Mouse (Mus musculus) embryonic facial prominence, embryonic 11.5 days (tissue): ENCODE measurements around the gene Timm10. TPM values are rescaled to one million over a fixed set of nuclear protein-coding genes. Genes with fewer than 3 reads are reported as not detected.
A peak's percentile ranks its signal among the peaks of the same experiment; 100 is the strongest.

ENCODE experiments used
- ATAC-seq: fragments of 200-750 bp; cut with Nextera tagmentation; replicated peaks from 2 replicates; pipeline ENCODE4 v1.8.0; 2017; ENCODE audit warnings: low read depth; ENCODE audit not compliant: insufficient number of reproducible peaks, low FRiP score, low TSS enrichment
- DNase-seq: peaks from one replicate; pipeline ENCODE4 v3.0.0-alpha.2; 2015; ENCODE audit warnings: low spot score
- H3K27ac ChIP-seq: fragments of 300-500 bp; sonication (generic); replicated peaks from 2 replicates; pipeline ENCODE4 v1.5.1; 2014; ENCODE audit warnings: mild to moderate bottlenecking, low read depth, low read length, control low read depth
- H3K27me3 ChIP-seq: fragments of 300-500 bp; sonication (generic); 2 replicates; pipeline ENCODE4 v1.6.1; 2014; ENCODE audit warnings: mild to moderate bottlenecking, low read length, moderate library complexity, mixed read lengths; ENCODE audit not compliant: control insufficient read depth, insufficient read depth
- H3K36me3 ChIP-seq: fragments of 300-500 bp; sonication (generic); replicated peaks from 2 replicates; pipeline ENCODE4 v1.6.1; 2014; ENCODE audit warnings: low read depth, mild to moderate bottlenecking, low read length, moderate library complexity, mixed read lengths; ENCODE audit not compliant: control insufficient read depth, insufficient read depth
- H3K4me1 ChIP-seq: fragments of 300-500 bp; sonication (generic); 2 replicates; pipeline ENCODE4 v1.6.1; 2014; ENCODE audit warnings: low read length, mixed read lengths; ENCODE audit not compliant: control insufficient read depth, insufficient read depth
- H3K4me2 ChIP-seq: fragments of 300-500 bp; sonication (generic); 2 replicates; pipeline ENCODE4 v1.6.1; 2014; ENCODE audit warnings: low read depth, mild to moderate bottlenecking, control low read depth, low read length, moderate library complexity
- H3K4me3 ChIP-seq: fragments of 300-500 bp; sonication (generic); 2 replicates; pipeline ENCODE4 v1.5.1; 2014; ENCODE audit warnings: low read depth, low read length, control low read depth
- H3K9ac ChIP-seq: fragments of 300-500 bp; sonication (generic); replicated peaks from 2 replicates; pipeline ENCODE4 v1.6.1; 2014; ENCODE audit warnings: mild to moderate bottlenecking, control low read depth, low read length
- H3K9me3 ChIP-seq: fragments of 300-500 bp; sonication (generic); replicated peaks from 2 replicates; pipeline ENCODE4 v1.6.1; 2016; ENCODE audit warnings: mild to moderate bottlenecking, low read length, inconsistent platforms, mixed read lengths; ENCODE audit not compliant: control insufficient read depth
- WGBS: fragments of 180-500 bp; shearing (Covaris S2); extraction: QIAGEN DNeasy Blood & Tissue Kit; methylation state at CpG from one replicate; pipeline ENCODE4 v1.1.7; 2014; 5-methylcytosine and 5-hydroxymethylcytosine counted together
- polyA plus RNA-seq: library from polyadenylated mRNA; unstranded; fragments of >200 nt; fragmentation: Nextera tagmentation; extraction: Ambion mirVana; gene quantifications from 2 replicates; pipeline ENCODE4 v1.2.1, GENCODE M21; 2014

The Timm10 gene
- polyA plus RNA-seq, 1 experiment from 2014 or later, result 45.9 TPM

- Histone ChIP-seq H3K4me1 (no peaks in the 10 kb centered on the region), H3K27ac (no peak overlapping the region), H3K4me3 (no peak overlapping the region), H3K9me3 (no peaks in the 10 kb centered on the region), H3K9ac (no peak overlapping the region), H3K4me2 (no peak overlapping the region), H3K27me3 (no peaks in the 10 kb centered on the region), H3K36me3 (no peaks in the 10 kb centered on the region)
- DNase-seq (peak; percentile 40), ATAC-seq (no peak)
- WGBS, result 37% methylated on average over 2 of the region's 2 CpGs
Measured at GRCm38 (mm10) chr2:84823237-84823636, 3.6 kb upstream of the Timm10 start.

- H3K9me3 ChIP-seq, result no peaks in the 10 kb centered on the region
- no peaks in the 10 kb centered on the region for H3K36me3 ChIP-seq
- H3K4me3 ChIP-seq, result peak overlapping the region; percentile 85
- H3K4me1 ChIP-seq, result no peaks in the 10 kb centered on the region
- no peaks in the 10 kb centered on the region for H3K27me3 ChIP-seq
- no peak overlapping the region for H3K27ac ChIP-seq
- peak overlapping the region; percentile 85 for H3K4me2 ChIP-seq
- WGBS, result under 1% methylated on average over 29 of the region's 29 CpGs
- peak; percentile 21 for DNase-seq
- peak overlapping the region; percentile 62 for H3K9ac ChIP-seq
- ATAC-seq, result peak; percentile 70; the same call in 1 of the 2 replicates
Measured at GRCm38 (mm10) chr2:84827283-84827920, 605 bp downstream of the Timm10 start.

- H3K4me1 ChIP-seq, result no peaks in the 10 kb centered on the region
- DNase-seq (peak; percentile 95), ATAC-seq (peak; percentile 56; the same call in 1 of the 2 replicates)
- no peaks in the 10 kb centered on the region for H3K27me3 ChIP-seq
- no peaks in the 10 kb centered on the region for H3K9me3 ChIP-seq
- no peaks in the 10 kb centered on the region for H3K36me3 ChIP-seq
- 36% methylated on average over 10 of the region's 10 CpGs for WGBS
- H3K27ac ChIP-seq, result no peak overlapping the region
- H3K4me3 ChIP-seq, result no peak overlapping the region
- 0 out of 2 replicates have a peak overlapping the region, but pooled peaks have one; percentile 29 for H3K9ac ChIP-seq
- H3K4me2 ChIP-seq, result no peak overlapping the region
Measured at GRCm38 (mm10) chr2:84831666-84832391, 5.0 kb downstream of the Timm10 start.

- no peak overlapping the region for H3K4me3 ChIP-seq
- H3K4me2 ChIP-seq, result no peak overlapping the region
- peaks cover 3% of the 10 kb centered on the region; the same call in 1 of the 2 replicates for H3K4me1 ChIP-seq
- H3K36me3 ChIP-seq, result no peaks in the 10 kb centered on the region
- 66% methylated on average over 8 of the region's 8 CpGs for WGBS
- H3K27ac ChIP-seq, result no peak overlapping the region
- ATAC-seq (no peak), DNase-seq (no peak)
- no peaks in the 10 kb centered on the region for H3K9me3 ChIP-seq
- H3K9ac ChIP-seq, result no peak overlapping the region
- H3K27me3 ChIP-seq, result no peaks in the 10 kb centered on the region
Measured at GRCm38 (mm10) chr2:84837107-84837506, 10.3 kb downstream of the Timm10 start.

GRCm38 (mm10) chr2:84837817-84838592, 11.2 kb downstream of the Timm10 start:
- Histone ChIP-seq H3K4me2 (no peak overlapping the region), H3K9me3 (no peaks in the 10 kb centered on the region), H3K4me1 (peaks cover 3% of the 10 kb centered on the region; the same call in 1 of the 2 replicates), H3K27ac (no peak overlapping the region), H3K27me3 (no peaks in the 10 kb centered on the region), H3K9ac (no peak overlapping the region), H3K36me3 (no peaks in the 10 kb centered on the region), H3K4me3 (no peak overlapping the region)
- ATAC-seq (no peak), DNase-seq (no peak)
- WGBS, result 28% methylated on average over 9 of the region's 9 CpGs

GRCm38 (mm10) chr2:84838593-84838949, 11.8 kb downstream of the Timm10 start, which contains the start of gene Slc43a1:
Slc43a1 (plus strand) TSS chr2:84838850.
- Histone ChIP-seq H3K27ac (peak within 1 kb of the TSS; percentile 82; the same call in 1 of the 2 replicates), H3K27me3 (no peaks in the 10 kb centered on the region), H3K4me2 (peak within 1 kb of the TSS; percentile 93), H3K9me3 (no peaks in the 10 kb centered on the region), H3K9ac (peak within 1 kb of the TSS; percentile 78), H3K4me3 (peak within 1 kb of the TSS; percentile 62), H3K4me1 (peaks cover 3% of the 10 kb centered on the region; the same call in 1 of the 2 replicates), H3K36me3 (no peaks in the 10 kb centered on the region)
- DNase-seq (peak; percentile 5), ATAC-seq (no peak)
- WGBS, result 12% methylated on average over 10 of the region's 10 CpGs

GRCm38 (mm10) chr2:84838993-84839980, 12.5 kb downstream of the Timm10 start:
- peak overlapping the region; percentile 93 for H3K4me2 ChIP-seq
- H3K4me3 ChIP-seq, result peak overlapping the region; percentile 62
- no peak; the same call in 1 of the 2 replicates for ATAC-seq
- under 1% methylated on average over 47 of the region's 47 CpGs for WGBS
- no peaks in the 10 kb centered on the region for H3K9me3 ChIP-seq
- no peaks in the 10 kb centered on the region for H3K27me3 ChIP-seq
- no peaks in the 10 kb centered on the region for H3K36me3 ChIP-seq
- peak overlapping the region; percentile 82; the same call in 1 of the 2 replicates for H3K27ac ChIP-seq
- H3K4me1 ChIP-seq, result peaks cover 3% of the 10 kb centered on the region; the same call in 1 of the 2 replicates
- peak overlapping the region; percentile 78 for H3K9ac ChIP-seq
- DNase-seq, result peak; percentile 74
